Mouse (Mus musculus): Measurements from ENCODE around the gene Dnaja4. TPM values are rescaled to one million over a fixed set of nuclear protein-coding genes. Genes with fewer than 3 reads are reported as not detected.

Gene Dnaja4
- polyA plus RNA-seq, 1 experiment from 2014 or later: 3.5 TPM

DNA sequence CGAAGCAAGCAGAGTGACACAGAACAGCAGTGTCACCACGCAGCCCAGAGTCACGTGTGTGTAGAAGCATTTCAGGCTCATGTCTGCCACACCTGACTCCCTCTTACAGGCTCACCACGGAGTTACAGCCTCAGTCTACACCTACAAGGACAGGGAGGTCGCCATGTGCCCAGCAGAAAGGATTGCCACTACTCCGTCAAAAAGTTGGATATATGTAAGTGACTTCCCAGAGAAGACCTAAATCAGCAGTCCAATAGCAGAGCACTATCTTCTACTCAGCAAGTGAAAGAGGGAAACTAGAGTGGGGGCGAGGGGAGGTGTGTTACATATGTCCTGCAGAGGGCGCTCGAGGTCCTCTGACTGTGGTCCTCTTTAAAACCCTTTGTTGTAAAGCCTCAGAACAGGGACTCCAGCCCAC is 37.6 kb downstream of the Dnaja4 start:
- H3K9me3 ChIP-seq: no peaks in the 10 kb centered on the region
- H3K27me3 ChIP-seq (replicated peaks; ENCODE audit: low read depth, poor library complexity, severe bottlenecking): no peaks in the 10 kb centered on the region
- H3K36me3 ChIP-seq (replicated peaks): no peaks in the 10 kb centered on the region
- no peak overlapping the region for H3K4me3 ChIP-seq
- H3K4me1 ChIP-seq: peaks cover 52% of the 10 kb centered on the region
- 17% methylated on average over 9 of the region's 9 CpGs for WGBS
- peak; percentile 85 for DNase-seq (ENCODE audit: low spot score)
- peak overlapping the region; percentile 75 for H3K27ac ChIP-seq (replicated peaks)

DNA sequence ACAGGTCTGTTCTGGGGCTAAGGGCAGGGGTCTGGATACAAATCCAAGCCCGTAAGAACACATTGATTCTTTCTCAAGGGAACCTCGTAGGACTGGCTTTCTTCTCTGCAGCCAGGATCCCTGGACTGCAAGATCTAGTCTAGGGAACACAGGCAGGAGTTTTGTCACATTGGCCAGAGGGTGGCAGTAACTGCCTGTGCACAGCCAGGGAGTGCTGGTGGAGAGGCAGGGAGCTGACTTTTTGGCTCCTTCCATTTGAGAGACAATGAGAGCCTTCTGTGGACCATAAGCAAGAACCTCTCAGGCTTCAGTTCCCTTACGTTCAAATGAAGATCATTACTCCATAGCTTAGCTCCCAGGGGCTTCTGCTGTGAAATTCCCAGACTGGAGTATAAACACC is 39.7 kb downstream of the Dnaja4 start:
- H3K4me3 ChIP-seq: no peak overlapping the region
- no peaks in the 10 kb centered on the region for H3K9me3 ChIP-seq
- DNase-seq (ENCODE audit: low spot score): peak; percentile 82
- H3K36me3 ChIP-seq (replicated peaks): no peaks in the 10 kb centered on the region
- peak overlapping the region; percentile 82 for H3K27ac ChIP-seq (replicated peaks)
- no peaks in the 10 kb centered on the region for H3K27me3 ChIP-seq (replicated peaks; ENCODE audit: low read depth, poor library complexity, severe bottlenecking)
- WGBS: 12% methylated on average over 3 of the region's 3 CpGs
- peaks cover 60% of the 10 kb centered on the region for H3K4me1 ChIP-seq

DNA sequence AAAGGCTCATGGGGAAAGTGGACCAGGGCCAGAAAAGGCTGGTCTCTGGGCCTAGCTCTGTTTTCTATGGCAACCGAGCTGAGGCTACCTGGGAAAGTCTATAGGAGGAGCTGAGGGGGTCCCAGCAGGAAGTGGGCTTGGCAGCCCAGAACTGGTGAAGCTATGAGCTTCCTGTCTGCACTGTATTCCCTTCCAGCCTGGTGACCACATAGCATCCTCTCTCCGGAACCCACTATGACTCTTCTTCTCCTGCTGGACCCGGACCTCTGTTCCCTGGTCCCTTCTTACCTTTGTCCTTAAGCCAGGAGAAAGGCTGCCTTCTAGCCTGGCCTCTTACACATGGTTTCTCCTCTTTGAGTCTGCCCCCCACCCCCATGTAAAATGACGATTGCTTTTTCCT is 45.2 kb downstream of the Dnaja4 start:
- H3K4me1 ChIP-seq: peaks cover 69% of the 10 kb centered on the region
- no peaks in the 10 kb centered on the region for H3K36me3 ChIP-seq (replicated peaks)
- DNase-seq (ENCODE audit: low spot score): no peak
- 87% methylated on average over 4 of the region's 4 CpGs for WGBS
- H3K4me3 ChIP-seq: no peak overlapping the region
- H3K27ac ChIP-seq (replicated peaks): 0 out of 2 replicates have a peak overlapping the region, but pooled peaks have one; percentile 2
- H3K9me3 ChIP-seq: no peaks in the 10 kb centered on the region
- no peaks in the 10 kb centered on the region for H3K27me3 ChIP-seq (replicated peaks; ENCODE audit: low read depth, poor library complexity, severe bottlenecking)

DNA sequence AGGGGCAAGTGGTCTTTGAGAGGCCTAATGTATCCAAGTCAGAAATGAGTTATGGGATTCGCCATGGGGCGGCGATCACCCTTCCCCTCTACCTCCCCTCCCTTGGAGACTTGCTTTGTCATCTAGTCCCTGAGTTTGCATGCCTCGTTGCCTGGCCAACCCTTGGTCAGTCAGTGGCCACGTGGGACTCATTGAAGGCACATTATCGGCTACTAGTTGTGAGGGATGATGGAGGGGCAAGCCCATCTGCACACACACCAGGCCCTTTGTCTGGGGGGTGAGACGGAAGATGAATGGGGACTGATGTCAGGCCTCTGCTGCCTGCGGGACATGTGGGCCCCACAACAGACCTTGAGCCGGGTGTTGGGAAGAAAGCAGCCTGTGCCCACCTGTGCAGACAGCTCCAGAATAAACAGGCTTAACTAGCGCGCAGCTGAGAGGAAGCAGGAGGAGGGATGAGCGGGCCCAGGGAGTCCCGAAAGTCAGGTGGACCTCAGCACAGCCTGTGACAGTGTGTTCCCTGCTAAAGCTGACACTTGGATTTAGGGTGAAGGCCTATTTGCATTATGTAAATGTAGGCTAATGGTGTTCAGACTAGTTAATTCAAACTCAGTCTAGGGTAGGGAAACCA is 47.2 kb downstream of the Dnaja4 start:
- H3K36me3 ChIP-seq (replicated peaks): no peaks in the 10 kb centered on the region
- H3K9me3 ChIP-seq: no peaks in the 10 kb centered on the region
- peaks cover 61% of the 10 kb centered on the region for H3K4me1 ChIP-seq
- H3K27ac ChIP-seq (replicated peaks): peak overlapping the region; percentile 54
- DNase-seq (ENCODE audit: low spot score): peak; percentile 42
- 53% methylated on average over 13 of the region's 13 CpGs for WGBS
- H3K27me3 ChIP-seq (replicated peaks; ENCODE audit: low read depth, poor library complexity, severe bottlenecking): no peaks in the 10 kb centered on the region
- no peak overlapping the region for H3K4me3 ChIP-seq

DNA sequence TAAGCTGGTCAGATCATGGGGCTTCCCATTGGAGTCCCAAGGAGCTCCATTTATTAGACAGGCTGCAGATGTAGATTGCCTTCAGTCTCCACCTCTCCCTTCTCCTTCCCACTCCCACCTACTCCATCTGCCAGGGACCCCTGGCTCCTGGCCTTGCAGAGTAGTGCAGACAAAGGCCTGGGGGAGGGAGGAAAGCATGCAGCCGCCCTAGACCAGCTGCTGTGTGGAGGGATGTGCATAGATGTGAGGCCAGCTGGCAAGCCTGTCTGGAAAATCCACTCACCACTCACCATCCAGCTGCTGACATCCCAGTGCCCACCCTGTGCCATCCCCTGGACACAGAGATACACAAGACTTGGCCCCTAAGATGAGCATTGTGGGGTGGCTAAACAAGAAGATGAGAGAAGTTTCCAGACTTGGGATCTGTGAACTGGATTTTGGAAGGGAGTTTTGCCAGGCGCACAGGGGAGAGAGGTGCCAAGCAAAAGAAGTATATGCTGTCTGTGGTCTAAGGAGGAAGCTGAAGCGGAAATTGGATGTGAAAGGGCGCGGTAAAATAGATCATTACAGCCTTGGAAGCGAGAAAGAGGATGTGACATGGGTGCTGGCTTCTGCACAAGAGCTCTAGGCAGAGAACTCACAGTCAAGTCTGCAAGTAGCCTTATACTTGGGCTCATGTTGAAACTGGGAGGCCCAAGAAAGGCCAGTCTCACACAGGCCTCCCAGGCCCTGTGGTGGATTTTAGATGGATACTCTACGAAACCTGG is 51.7 kb downstream of the Dnaja4 start:
- Histone ChIP-seq H3K27ac (replicated peaks) (peak overlapping the region; percentile 60), H3K36me3 (replicated peaks) (no peaks in the 10 kb centered on the region), H3K27me3 (replicated peaks; ENCODE audit: low read depth, poor library complexity, severe bottlenecking) (peaks cover 23% of the 10 kb centered on the region), H3K4me1 (peaks cover 50% of the 10 kb centered on the region), H3K9me3 (no peaks in the 10 kb centered on the region), H3K4me3 (no peak overlapping the region)
- WGBS: 87% methylated on average over 7 of the region's 7 CpGs
- no peak for DNase-seq (ENCODE audit: low spot score)

DNA sequence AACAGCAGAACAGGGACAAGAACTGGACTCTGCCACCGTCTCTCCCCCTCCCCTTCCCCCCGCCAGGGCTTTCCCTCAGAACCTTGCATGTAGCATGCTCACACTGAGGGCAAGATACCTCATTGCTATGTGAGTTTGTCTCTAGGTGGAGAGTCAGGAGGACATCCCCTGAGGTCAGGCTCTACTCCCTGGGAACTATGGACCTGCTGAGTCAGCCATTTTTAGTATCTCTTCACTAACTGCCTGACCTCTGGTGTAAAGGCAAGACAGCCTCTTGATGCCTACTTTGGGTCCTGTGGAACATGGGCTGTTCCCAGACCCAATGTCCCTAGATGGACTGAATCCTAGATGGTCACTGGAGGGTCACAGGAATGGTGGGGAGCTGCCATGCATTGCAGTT is 53.0 kb downstream of the Dnaja4 start:
- peaks cover 23% of the 10 kb centered on the region for H3K27me3 ChIP-seq (replicated peaks; ENCODE audit: low read depth, poor library complexity, severe bottlenecking)
- WGBS: 74% methylated on average over 2 of the region's 2 CpGs
- peaks cover 37% of the 10 kb centered on the region for H3K4me1 ChIP-seq
- H3K9me3 ChIP-seq: no peaks in the 10 kb centered on the region
- no peaks in the 10 kb centered on the region for H3K36me3 ChIP-seq (replicated peaks)
- no peak overlapping the region for H3K4me3 ChIP-seq
- no peak for DNase-seq (ENCODE audit: low spot score)
- peak overlapping the region; percentile 31; the same call in 1 of the 2 replicates for H3K27ac ChIP-seq (replicated peaks)

DNA sequence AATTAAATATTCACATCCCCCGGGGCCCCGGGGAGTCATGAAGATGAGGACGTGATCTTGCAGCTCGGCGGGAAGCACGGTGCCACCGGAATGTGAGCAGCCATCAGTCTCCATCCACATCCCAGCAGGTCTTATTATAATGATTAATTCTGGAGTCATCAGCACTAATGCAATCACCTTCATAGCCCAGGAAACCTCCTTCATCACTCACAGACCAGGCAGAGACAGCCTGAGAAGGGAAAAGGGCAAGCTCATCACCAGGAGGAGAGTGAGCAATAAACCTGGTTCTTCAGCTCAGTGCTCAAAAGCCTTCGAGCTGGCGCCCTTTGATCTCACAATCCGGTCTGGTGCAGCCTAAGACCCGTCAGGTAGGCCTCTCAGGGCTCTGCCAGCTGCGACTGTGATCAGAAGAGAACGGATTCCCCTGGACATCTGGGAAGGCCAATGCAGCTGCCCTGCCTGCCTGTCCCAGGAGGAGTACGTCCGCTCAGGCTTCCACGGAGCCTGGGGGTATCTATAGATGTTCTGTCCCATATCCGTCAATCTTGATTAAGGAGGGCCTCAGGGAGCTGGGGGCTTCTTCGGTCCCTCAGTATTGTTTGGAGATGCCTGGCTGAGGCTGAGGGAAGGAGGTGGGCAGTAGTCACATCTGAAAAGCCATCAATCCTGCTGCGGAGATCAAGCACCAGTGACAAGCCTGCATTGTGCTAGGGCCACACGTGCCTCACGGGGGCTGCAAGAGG is 53.7 kb downstream of the Dnaja4 start:
- H3K36me3 ChIP-seq (replicated peaks): no peaks in the 10 kb centered on the region
- peaks cover 35% of the 10 kb centered on the region for H3K4me1 ChIP-seq
- H3K9me3 ChIP-seq: no peaks in the 10 kb centered on the region
- peaks cover 23% of the 10 kb centered on the region for H3K27me3 ChIP-seq (replicated peaks; ENCODE audit: low read depth, poor library complexity, severe bottlenecking)
- peak overlapping the region; percentile 31 for H3K27ac ChIP-seq (replicated peaks)
- DNase-seq (ENCODE audit: low spot score): peak; percentile 57
- 28% methylated on average over 21 of the region's 21 CpGs for WGBS
- peak overlapping the region; percentile 16; the same call in 1 of the 2 replicates for H3K4me3 ChIP-seq

DNA sequence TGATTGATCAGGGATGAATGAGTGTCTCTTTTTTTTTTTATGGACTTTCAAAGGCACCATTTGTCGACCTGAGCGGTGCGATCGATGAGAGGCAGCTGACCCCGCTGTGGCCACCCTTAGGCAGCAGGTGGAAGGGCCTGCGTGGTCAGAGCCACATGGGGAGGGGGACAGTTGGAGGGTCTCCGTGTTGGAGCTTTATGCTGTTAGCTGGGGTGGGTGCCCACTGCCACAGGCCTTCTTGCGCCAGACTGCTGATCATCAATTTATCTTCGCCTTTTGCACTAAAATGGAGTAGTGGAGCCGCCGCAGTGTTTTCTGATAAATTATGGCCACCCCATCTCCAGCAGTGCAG is 54.2 kb downstream of the Dnaja4 start:
- Histone ChIP-seq H3K9me3 (no peaks in the 10 kb centered on the region), H3K4me3 (peak overlapping the region; percentile 16; the same call in 1 of the 2 replicates), H3K36me3 (replicated peaks) (no peaks in the 10 kb centered on the region), H3K27me3 (replicated peaks; ENCODE audit: low read depth, poor library complexity, severe bottlenecking) (peaks cover 23% of the 10 kb centered on the region), H3K27ac (replicated peaks) (peak overlapping the region; percentile 31), H3K4me1 (peaks cover 35% of the 10 kb centered on the region)
- DNase-seq (ENCODE audit: low spot score): no peak
- 48% methylated on average over 11 of the region's 11 CpGs for WGBS

DNA sequence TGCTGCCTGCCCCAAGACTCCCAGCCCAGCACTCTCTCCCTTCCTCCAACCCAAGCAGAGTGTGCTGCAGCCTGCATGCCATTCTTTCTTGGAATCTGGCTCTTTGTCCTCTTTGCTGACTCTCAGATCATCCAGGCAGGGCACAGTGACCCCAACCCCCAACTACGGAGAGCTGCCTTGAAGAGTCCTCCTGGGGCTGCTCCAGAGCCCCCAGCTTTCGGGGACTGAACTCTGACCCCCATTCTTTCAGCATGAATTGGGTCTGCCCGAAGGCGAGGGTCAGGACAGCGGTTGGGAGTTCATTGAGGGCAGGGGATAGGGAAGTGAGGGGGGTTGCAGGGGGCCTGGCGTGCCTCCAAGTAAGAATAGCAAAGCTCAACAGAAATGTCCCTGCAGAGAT is 60.9 kb downstream of the Dnaja4 start:
- Histone ChIP-seq H3K27me3 (replicated peaks; ENCODE audit: low read depth, poor library complexity, severe bottlenecking) (peaks cover 36% of the 10 kb centered on the region), H3K36me3 (replicated peaks) (no peaks in the 10 kb centered on the region), H3K4me3 (no peak overlapping the region), H3K4me1 (peaks cover 47% of the 10 kb centered on the region), H3K27ac (replicated peaks) (peak overlapping the region; percentile 84), H3K9me3 (no peaks in the 10 kb centered on the region)
- peak; percentile 58 for DNase-seq (ENCODE audit: low spot score)
- WGBS: 6% methylated on average over 6 of the region's 6 CpGs

DNA sequence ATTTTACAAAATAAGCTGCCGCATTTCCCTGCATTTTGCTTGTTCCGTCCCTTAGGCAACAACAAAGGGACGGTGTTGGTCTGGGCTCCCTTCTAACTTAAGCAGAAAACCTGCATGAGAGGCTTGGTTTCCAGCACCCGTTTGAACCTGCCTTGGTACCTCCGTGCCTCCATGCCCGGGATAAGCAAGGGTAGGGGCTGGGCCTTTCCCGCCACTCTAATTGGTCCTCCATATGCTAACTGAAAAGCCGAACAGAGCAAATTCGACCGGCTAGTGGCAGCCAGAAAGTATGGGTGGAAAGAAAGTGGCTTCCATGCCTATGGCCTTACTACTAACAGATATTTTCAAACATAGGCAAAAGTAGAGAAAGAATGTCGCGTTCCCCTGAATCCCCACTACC is 65.4 kb downstream of the Dnaja4 start:
- peaks cover 14% of the 10 kb centered on the region for H3K36me3 ChIP-seq (replicated peaks)
- H3K27me3 ChIP-seq (replicated peaks; ENCODE audit: low read depth, poor library complexity, severe bottlenecking): peaks cover 65% of the 10 kb centered on the region
- peak overlapping the region; percentile 87 for H3K27ac ChIP-seq (replicated peaks)
- H3K4me3 ChIP-seq: peak overlapping the region; percentile 61
- DNase-seq (ENCODE audit: low spot score): peak; percentile 45
- H3K4me1 ChIP-seq: peaks cover 83% of the 10 kb centered on the region
- 19% methylated on average over 12 of the region's 12 CpGs for WGBS
- H3K9me3 ChIP-seq: no peaks in the 10 kb centered on the region

DNA sequence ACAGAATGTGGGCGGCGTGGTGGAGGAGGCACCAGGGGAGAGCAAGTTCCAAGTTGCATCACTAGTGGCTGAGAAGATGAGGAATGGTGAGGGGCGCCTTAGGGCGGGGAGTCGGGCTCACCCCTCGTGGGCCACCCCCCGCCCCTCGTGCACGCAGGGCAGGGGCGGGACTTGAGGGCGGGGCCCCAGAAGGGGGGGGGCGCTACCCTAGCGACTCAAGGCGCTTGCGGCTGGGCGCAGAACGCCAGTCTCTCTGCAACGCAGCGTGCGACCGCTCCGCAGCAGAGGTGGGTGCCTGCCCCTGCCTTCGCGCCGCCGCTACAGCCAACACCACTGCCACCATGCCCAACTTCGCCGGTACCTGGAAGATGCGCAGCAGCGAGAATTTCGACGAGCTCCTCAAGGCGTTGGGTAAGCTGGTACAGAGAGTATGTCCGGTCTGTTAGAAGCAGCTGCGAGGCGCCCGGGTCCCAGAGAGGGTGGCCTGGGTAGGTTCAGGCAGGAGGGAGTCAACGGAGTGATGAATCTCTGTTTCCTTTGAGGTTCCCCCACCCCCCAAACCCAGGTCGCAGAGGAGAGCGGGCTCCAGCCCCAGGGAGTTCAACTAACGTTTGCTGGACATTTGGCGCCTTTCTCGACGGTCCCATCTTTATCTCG is 66.0 kb downstream of the Dnaja4 start, which contains the start of gene Crabp1:
Crabp1 (plus strand) TSS at position 188 of the 657 bp plus-strand sequence.
- 1% methylated on average over 45 of the region's 45 CpGs for WGBS
- H3K4me1 ChIP-seq: peaks cover 83% of the 10 kb centered on the region
- H3K36me3 ChIP-seq (replicated peaks): peaks cover 19% of the 10 kb centered on the region
- no peaks in the 10 kb centered on the region for H3K9me3 ChIP-seq
- peak within 1 kb of the TSS; percentile 87 for H3K27ac ChIP-seq (replicated peaks)
- H3K4me3 ChIP-seq: peak within 1 kb of the TSS; percentile 61
- peak; percentile 88 for DNase-seq (ENCODE audit: low spot score)
- peaks cover 65% of the 10 kb centered on the region for H3K27me3 ChIP-seq (replicated peaks; ENCODE audit: low read depth, poor library complexity, severe bottlenecking)

Data from embryonic facial prominence, embryonic 10.5 days (tissue).